Mouse (Mus musculus) limb, embryonic 11.5 days (tissue): Measurements from ENCODE around the gene Gm19935. TPM values are rescaled to one million over a fixed set of nuclear protein-coding genes. Genes with fewer than 3 reads are reported as not detected.

ENCODE experiments used
- ATAC-seq: fragments of 200-750 bp; cut with Nextera tagmentation; 2 replicates; pipeline ENCODE4 v1.8.0; 2017; ENCODE audit warnings: low read depth; ENCODE audit not compliant: insufficient number of reproducible peaks, low FRiP score, low TSS enrichment
- DNase-seq: peaks from one replicate; pipeline ENCODE4 v3.0.0-alpha.2; 2015; ENCODE audit warnings: low spot score
- H3K27ac ChIP-seq: fragments of 300-500 bp; sonication (generic); replicated peaks from 2 replicates; pipeline ENCODE4 v1.5.1; 2014; ENCODE audit warnings: low read depth, mild to moderate bottlenecking, low read length
- H3K27me3 ChIP-seq: fragments of 300-500 bp; sonication (generic); 2 replicates; pipeline ENCODE4 v1.6.1; 2014; ENCODE audit warnings: mild to moderate bottlenecking, low read length, mixed read lengths; ENCODE audit not compliant: control insufficient read depth, insufficient read depth
- H3K36me3 ChIP-seq: fragments of 300-500 bp; sonication (generic); 2 replicates; pipeline ENCODE4 v1.6.1; 2014; ENCODE audit warnings: mild to moderate bottlenecking, low read length, moderate library complexity, mixed read lengths; ENCODE audit not compliant: control insufficient read depth, insufficient read depth
- H3K4me1 ChIP-seq: fragments of 300-500 bp; sonication (generic); 2 replicates; pipeline ENCODE4 v1.6.1; 2014; ENCODE audit warnings: low read length, mixed read lengths; ENCODE audit not compliant: control insufficient read depth, insufficient read depth
- H3K4me2 ChIP-seq: fragments of 300-500 bp; sonication (generic); 2 replicates; pipeline ENCODE4 v1.6.1; 2014; ENCODE audit warnings: low read depth, mild to moderate bottlenecking, moderate library complexity; ENCODE audit not compliant: severe bottlenecking
- H3K4me3 ChIP-seq: fragments of 300-500 bp; sonication (generic); 2 replicates; pipeline ENCODE4 v1.5.1; 2014; ENCODE audit warnings: low read depth, low read length
- H3K9ac ChIP-seq: fragments of 300-500 bp; sonication (generic); 2 replicates; pipeline ENCODE4 v1.6.1; 2014; ENCODE audit warnings: mild to moderate bottlenecking, low read length
- H3K9me3 ChIP-seq: fragments of 300-500 bp; sonication (generic); 2 replicates; pipeline ENCODE4 v1.6.1; 2016; ENCODE audit warnings: low read length; ENCODE audit not compliant: control insufficient read depth
- WGBS: fragments of 180-500 bp; shearing (Covaris S2); extraction: QIAGEN DNeasy Blood & Tissue Kit; methylation state at CpG from one replicate; pipeline ENCODE4 v1.1.7; 2014; 5-methylcytosine and 5-hydroxymethylcytosine counted together
- polyA plus RNA-seq: library from polyadenylated mRNA; unstranded; fragments of >200 nt; fragmentation: Nextera tagmentation; extraction: Ambion mirVana; gene quantifications from 2 replicates; pipeline ENCODE4 v1.2.1, GENCODE M21; 2014

The Gm19935 gene
- polyA plus RNA-seq, 1 experiment from 2014 or later, result not detected

GRCm38 (mm10) chr8:90851544-90851943 lies 34.4 kb upstream of the Gm19935 start:
- peaks cover 12% of the 10 kb centered on the region for H3K4me1 ChIP-seq

GRCm38 (mm10) chr8:90849462-90850050 lies 32.4 kb upstream of the Gm19935 start:
- Histone ChIP-seq H3K4me1 (peaks cover 8% of the 10 kb centered on the region), H3K4me3 (no peak overlapping the region), H3K9ac (no peak overlapping the region), H3K27me3 (no peaks in the 10 kb centered on the region), H3K36me3 (no peaks in the 10 kb centered on the region), H3K4me2 (no peak overlapping the region), H3K27ac (no peak overlapping the region), H3K9me3 (no peaks in the 10 kb centered on the region)
- DNase-seq (no peak), ATAC-seq (no peak)
- WGBS, result 61% methylated on average over 11 of the region's 11 CpGs

More at GRCm38 (mm10) chr8:90851544-90851943, 34.4 kb upstream of the Gm19935 start:
- H3K9me3 ChIP-seq, result no peaks in the 10 kb centered on the region
- ATAC-seq, result no peak
- no peak overlapping the region for H3K4me3 ChIP-seq
- no peak for DNase-seq
- no peak overlapping the region for H3K27ac ChIP-seq
- H3K36me3 ChIP-seq, result no peaks in the 10 kb centered on the region
- H3K4me2 ChIP-seq, result no peak overlapping the region
- no peak overlapping the region for H3K9ac ChIP-seq
- no peaks in the 10 kb centered on the region for H3K27me3 ChIP-seq
- WGBS, result 43% methylated on average over 8 of the region's 8 CpGs

GRCm38 (mm10) chr8:90847980-90848379 lies 30.8 kb upstream of the Gm19935 start:
- Histone ChIP-seq H3K9me3 (no peaks in the 10 kb centered on the region), H3K27ac (no peak overlapping the region), H3K4me3 (no peak overlapping the region), H3K27me3 (no peaks in the 10 kb centered on the region), H3K4me2 (no peak overlapping the region), H3K4me1 (peaks cover 6% of the 10 kb centered on the region), H3K9ac (no peak overlapping the region), H3K36me3 (no peaks in the 10 kb centered on the region)
- ATAC-seq (no peak), DNase-seq (no peak)
- 88% methylated on average over 7 of the region's 7 CpGs for WGBS

- H3K4me1 ChIP-seq, result peaks cover under 1% of the 10 kb centered on the region; the same call in 1 of the 2 replicates
- H3K9me3 ChIP-seq, result no peaks in the 10 kb centered on the region
- H3K4me3 ChIP-seq, result no peak overlapping the region
- ATAC-seq, result no peak
- H3K36me3 ChIP-seq, result no peaks in the 10 kb centered on the region
- no peak overlapping the region for H3K27ac ChIP-seq
- no peaks in the 10 kb centered on the region for H3K27me3 ChIP-seq
- no peak overlapping the region for H3K4me2 ChIP-seq
- H3K9ac ChIP-seq, result no peak overlapping the region
- WGBS, result 85% methylated on average over 9 of the region's 9 CpGs
- no peak for DNase-seq
Observed at GRCm38 (mm10) chr8:90844179-90844967, 27.2 kb upstream of the Gm19935 start.

- Histone ChIP-seq H3K27me3 (no peaks in the 10 kb centered on the region), H3K4me2 (no peak overlapping the region), H3K27ac (no peak overlapping the region), H3K4me3 (no peak overlapping the region), H3K36me3 (no peaks in the 10 kb centered on the region), H3K9ac (no peak overlapping the region), H3K4me1 (no peaks in the 10 kb centered on the region), H3K9me3 (no peaks in the 10 kb centered on the region)
- ATAC-seq (no peak), DNase-seq (no peak)
- WGBS, result 81% methylated on average over 6 of the region's 6 CpGs
Observed at GRCm38 (mm10) chr8:90843127-90843526, 25.9 kb upstream of the Gm19935 start.

DNA sequence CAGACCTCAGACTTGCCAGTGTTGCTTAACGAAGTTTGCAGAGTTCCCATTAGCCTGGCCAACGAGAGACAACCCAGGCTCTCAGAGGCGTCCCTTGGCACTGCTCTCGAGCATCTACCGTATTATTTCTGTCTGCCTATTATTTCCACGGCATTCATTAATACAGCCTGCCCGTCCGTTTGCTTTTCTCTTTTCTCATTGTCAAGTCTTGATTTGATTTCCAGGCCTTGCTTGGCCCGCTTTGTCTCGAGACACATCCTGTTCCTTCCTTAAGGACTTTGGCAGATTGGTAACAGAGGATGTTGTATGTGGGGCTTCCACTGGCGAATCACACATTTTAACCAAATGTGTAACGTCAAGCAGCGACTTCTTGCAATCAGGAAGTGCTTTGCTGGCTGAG lies 24.1 kb upstream of the Gm19935 start:
- Histone ChIP-seq H3K27me3 (no peaks in the 10 kb centered on the region), H3K9me3 (no peaks in the 10 kb centered on the region), H3K4me2 (no peak overlapping the region), H3K36me3 (no peaks in the 10 kb centered on the region), H3K9ac (no peak overlapping the region), H3K27ac (no peak overlapping the region), H3K4me1 (no peaks in the 10 kb centered on the region), H3K4me3 (no peak overlapping the region)
- 76% methylated on average over 13 of the region's 13 CpGs for WGBS
- ATAC-seq (no peak), DNase-seq (no peak)

DNA sequence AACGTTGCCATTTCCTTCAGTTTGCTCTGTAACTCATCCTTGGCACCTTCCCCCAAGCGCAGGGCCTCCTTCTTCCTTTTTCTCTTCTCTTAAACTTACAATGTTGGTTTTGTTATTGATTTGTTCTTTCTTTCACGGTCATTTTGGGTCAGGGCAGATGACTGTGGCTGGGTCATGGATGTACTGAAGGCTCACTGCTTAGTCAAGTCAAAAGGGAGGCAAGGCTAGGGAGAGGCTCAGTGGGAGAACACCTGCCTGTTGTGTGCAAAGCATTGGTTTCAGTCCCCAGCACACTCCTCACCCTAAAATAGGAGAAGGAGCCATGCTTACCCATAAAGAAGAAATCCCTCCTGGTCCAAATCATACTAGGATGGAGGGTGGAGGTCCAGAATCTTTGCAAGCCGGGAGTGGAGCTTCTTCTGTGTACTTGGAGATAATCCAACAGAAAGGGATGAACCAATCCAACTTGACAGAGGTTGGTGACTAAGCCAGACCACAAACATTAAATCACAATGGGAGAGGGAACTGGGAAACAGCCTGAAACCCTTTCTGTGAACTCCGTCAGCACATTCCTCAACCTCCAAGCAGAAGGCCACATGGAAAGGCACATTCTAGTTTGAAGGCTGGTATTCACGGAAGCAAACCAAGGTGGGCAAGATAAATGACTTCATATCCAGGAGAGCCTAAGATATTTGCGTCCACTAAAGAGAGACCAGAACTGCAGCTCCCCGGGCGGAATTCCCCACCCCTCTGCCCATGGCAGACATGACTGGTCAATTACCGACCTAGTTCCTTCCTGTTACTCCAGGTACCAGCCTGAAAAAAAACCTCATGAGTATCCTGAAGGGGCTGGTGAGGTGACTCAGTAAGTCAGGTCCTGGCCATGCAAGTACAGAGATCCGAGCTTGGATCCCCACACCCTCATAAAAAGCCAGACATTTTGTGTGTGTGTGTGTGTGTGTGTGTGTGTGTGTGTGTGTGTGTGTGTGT lies 22.8 kb upstream of the Gm19935 start:
- Histone ChIP-seq H3K27me3 (no peaks in the 10 kb centered on the region), H3K4me3 (no peak overlapping the region), H3K27ac (no peak overlapping the region), H3K4me2 (no peak overlapping the region), H3K9me3 (no peaks in the 10 kb centered on the region), H3K4me1 (no peaks in the 10 kb centered on the region), H3K36me3 (no peaks in the 10 kb centered on the region), H3K9ac (no peak overlapping the region)
- ATAC-seq (no peak), DNase-seq (no peak)
- 83% methylated on average over 11 of the region's 11 CpGs for WGBS

GRCm38 (mm10) chr8:90837440-90837839 lies 20.2 kb upstream of the Gm19935 start:
- H3K36me3 ChIP-seq, result no peaks in the 10 kb centered on the region
- H3K4me3 ChIP-seq, result no peak overlapping the region

More at GRCm38 (mm10) chr8:90837440-90837839, 20.2 kb upstream of the Gm19935 start:
- no peak overlapping the region for H3K9ac ChIP-seq
- DNase-seq, result no peak
- no peaks in the 10 kb centered on the region for H3K27me3 ChIP-seq
- H3K27ac ChIP-seq, result no peak overlapping the region
- no peaks in the 10 kb centered on the region for H3K9me3 ChIP-seq
- no peak for ATAC-seq
- peaks cover 4% of the 10 kb centered on the region for H3K4me1 ChIP-seq
- 93% methylated on average over 6 of the region's 6 CpGs for whole genome bisulfite sequencing
- no peak overlapping the region for H3K4me2 ChIP-seq
